Mouse (Mus musculus) brain, embryonic 14.5 days (tissue): ENCODE measurements at regions not wholly inside any gene's neighbourhood (a gene's known extent, or its start where the extent isn't known, plus 50 kb on each side); places are given as distances from the start of the nearest gene placed in this dataset.

Experiments
- CTCF ChIP-seq: fragments of 200-500 bp; IDR thresholded peaks from 2 replicates; pipeline ENCODE4 v1.5.1; 2012; ENCODE audit warnings: inconsistent platforms, mild to moderate bottlenecking, moderate library complexity, borderline replicate concordance; ENCODE audit not compliant: insufficient read depth, insufficient read length; ENCODE audit errors: extremely low read depth
- POLR2A ChIP-seq: fragments of 200-500 bp; IDR thresholded peaks from 2 replicates; pipeline ENCODE4 v1.6.1; 2012; ENCODE audit warnings: mild to moderate bottlenecking, inconsistent platforms, borderline replicate concordance; ENCODE audit not compliant: poor library complexity, insufficient read depth, insufficient read length, severe bottlenecking; ENCODE audit errors: extremely low read depth

DNA sequence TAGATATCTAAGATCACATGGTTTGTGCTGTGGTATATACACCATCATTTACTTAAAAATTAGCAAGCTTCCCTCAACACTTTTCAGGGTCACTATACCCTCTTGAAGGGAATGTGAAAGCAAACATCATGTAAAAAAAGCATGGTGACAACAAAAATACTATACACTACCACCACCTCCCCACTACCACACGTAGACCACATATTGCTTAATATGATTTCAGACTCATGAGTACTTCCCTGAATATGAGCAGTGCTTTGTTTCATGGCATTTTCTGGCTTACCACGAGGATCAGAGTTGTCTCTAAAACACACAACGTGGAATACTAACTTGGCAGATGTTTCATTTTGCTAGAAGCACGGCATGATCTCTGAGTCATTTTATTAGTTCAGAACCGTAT, 284.0 kb upstream of the Egfl6 start:
- no peak for TF ChIP-seq CTCF
- no peak for TF ChIP-seq POLR2A
